Mouse (Mus musculus) embryonic facial prominence, embryonic 15.5 days (tissue): ENCODE results near the gene Lingo4. TPM values are rescaled to one million over a fixed set of nuclear protein-coding genes. Genes with fewer than 3 reads are reported as not detected.

Experiments used
- polyA plus RNA-seq: library from polyadenylated mRNA; unstranded; fragments of >200 nt; fragmentation: Nextera tagmentation; extraction: Ambion mirVana; gene quantifications from 2 replicates; pipeline ENCODE4 v1.2.1, GENCODE M21; 2015

The Lingo4 gene
- polyA plus RNA-seq, 1 experiment from 2014 or later, result 0.24 TPM

Other genes with a start within 250 kb of the Lingo4 start
- gene Gm10696, start 220.3 kb upstream of the Lingo4 start, polyA plus RNA-seq, result not detected in 2 replicates
- not detected in 2 replicates for gene Gm5286, start 201.8 kb upstream of the Lingo4 start, polyA plus RNA-seq
- not detected in 2 replicates for gene Gm4778, start 134.5 kb upstream of the Lingo4 start, polyA plus RNA-seq
- 10.1 and 11.2 TPM in 2 replicates for gene Them4, start 88.4 kb upstream of the Lingo4 start, polyA plus RNA-seq
- gene Them5, start 56.4 kb upstream of the Lingo4 start, polyA plus RNA-seq, result 91.2 and 99.8 TPM in 2 replicates
- 2.5 and 3.3 TPM in 2 replicates for gene C2cd4d, start 36.1 kb upstream of the Lingo4 start, polyA plus RNA-seq
- 3.6 and 4.2 TPM in 2 replicates for gene Rorc, start 25.7 kb upstream of the Lingo4 start, polyA plus RNA-seq
- gene Tdrkh, start 14.8 kb downstream of the Lingo4 start, polyA plus RNA-seq, result 7.9 and 8.3 TPM in 2 replicates
- 63.7 and 64.4 TPM in 2 replicates for gene Mrpl9, start 44.8 kb downstream of the Lingo4 start, polyA plus RNA-seq
- 0.40 and 0.68 TPM in 2 replicates for gene Oaz3, start 45.4 kb downstream of the Lingo4 start, polyA plus RNA-seq
- gene Celf3, start 79.8 kb downstream of the Lingo4 start, polyA plus RNA-seq, result 9.4 and 13.7 TPM in 2 replicates
- 16.7 and 31.7 TPM in 2 replicates for gene Riiad1, start 81.8 kb downstream of the Lingo4 start, polyA plus RNA-seq
- 47.8 and 48.9 TPM in 2 replicates for gene Snx27, start 184.2 kb downstream of the Lingo4 start, polyA plus RNA-seq
- not detected in 2 replicates for gene Gm10972, start 244.6 kb downstream of the Lingo4 start, polyA plus RNA-seq